Mouse (Mus musculus) heart, embryonic 11.5 days (tissue): ENCODE results near the gene Ccm2. TPM values are rescaled to one million over a fixed set of nuclear protein-coding genes. Genes with fewer than 3 reads are reported as not detected.

Experiments
- ATAC-seq: fragments of 200-750 bp; cut with Nextera tagmentation; replicated peaks from 2 replicates; pipeline ENCODE4 v1.8.0; 2017; ENCODE audit warnings: moderate library complexity; ENCODE audit not compliant: insufficient number of reproducible peaks, low FRiP score, low TSS enrichment
- H3K27ac ChIP-seq: fragments of 300-500 bp; sonication (generic); 2 replicates; pipeline ENCODE4 v1.5.1; 2014; ENCODE audit warnings: mild to moderate bottlenecking, low read depth, low read length
- H3K27me3 ChIP-seq: fragments of 300-500 bp; sonication (generic); 2 replicates; pipeline ENCODE4 v1.6.1; 2014; ENCODE audit warnings: mild to moderate bottlenecking, low read length, mixed read lengths; ENCODE audit not compliant: control insufficient read depth, insufficient read depth
- H3K36me3 ChIP-seq: fragments of 300-500 bp; sonication (generic); 2 replicates; pipeline ENCODE4 v1.6.1; 2014; ENCODE audit warnings: mild to moderate bottlenecking, low read length, moderate library complexity, mixed read lengths; ENCODE audit not compliant: control insufficient read depth, insufficient read depth
- H3K4me1 ChIP-seq: fragments of 300-500 bp; sonication (generic); 2 replicates; pipeline ENCODE4 v1.6.1; 2014; ENCODE audit warnings: low read length; ENCODE audit not compliant: control insufficient read depth, insufficient read depth
- H3K4me2 ChIP-seq: fragments of 300-500 bp; sonication (generic); 2 replicates; pipeline ENCODE4 v1.6.1; 2014; ENCODE audit warnings: mild to moderate bottlenecking, moderate library complexity
- H3K4me3 ChIP-seq: fragments of 300-500 bp; sonication (generic); 2 replicates; pipeline ENCODE4 v1.5.1; 2014; ENCODE audit warnings: low read depth, low read length
- H3K9ac ChIP-seq: fragments of 300-500 bp; sonication (generic); 2 replicates; pipeline ENCODE4 v1.6.1; 2014; ENCODE audit warnings: mild to moderate bottlenecking, low read depth, low read length, moderate library complexity
- H3K9me3 ChIP-seq: fragments of 300-500 bp; sonication (generic); replicated peaks from 2 replicates; pipeline ENCODE4 v1.6.1; 2016; ENCODE audit warnings: low read length; ENCODE audit not compliant: control insufficient read depth
- WGBS: fragments of 180-500 bp; shearing (Covaris S2); extraction: QIAGEN DNeasy Blood & Tissue Kit; methylation state at CpG from one replicate; pipeline ENCODE4 v1.1.7; 2014; ENCODE audit not compliant: insufficient replicate concordance; 5-methylcytosine and 5-hydroxymethylcytosine counted together
- polyA plus RNA-seq: library from polyadenylated mRNA; unstranded; fragments of >200 nt; fragmentation: Nextera tagmentation; extraction: Ambion mirVana; gene quantifications from 2 replicates; pipeline ENCODE4 v1.2.1, GENCODE M21; 2014

Gene Ccm2
- polyA plus RNA-seq, 1 experiment from 2014 or later: 62.9 TPM

- H3K27ac ChIP-seq: no peak overlapping the region
- no peak overlapping the region for H3K4me3 ChIP-seq
- H3K9me3 ChIP-seq: no peaks in the 10 kb centered on the region
- H3K36me3 ChIP-seq: no peaks in the 10 kb centered on the region
- H3K4me1 ChIP-seq: no peaks in the 10 kb centered on the region
- H3K27me3 ChIP-seq: no peaks in the 10 kb centered on the region
- no peak overlapping the region for H3K9ac ChIP-seq
- no peak for ATAC-seq
- 65% methylated on average over 8 of the region's 8 CpGs for WGBS
- no peak overlapping the region for H3K4me2 ChIP-seq
Observed at GRCm38 (mm10) chr11:6636150-6636549, 89.5 kb downstream of the Ccm2 start.

- Histone ChIP-seq H3K27ac (no peak within 1 kb of the TSS), H3K4me1 (no peaks in the 10 kb centered on the region), H3K9me3 (no peaks in the 10 kb centered on the region), H3K4me2 (no peak within 1 kb of the TSS), H3K36me3 (no peaks in the 10 kb centered on the region), H3K4me3 (no peak within 1 kb of the TSS), H3K27me3 (no peaks in the 10 kb centered on the region), H3K9ac (no peak within 1 kb of the TSS)
- no peak for ATAC-seq
- 82% methylated on average over 4 of the region's 4 CpGs for WGBS
Observed at GRCm38 (mm10) chr11:6638537-6638936, 91.8 kb downstream of the Ccm2 start, which contains the start of gene Wap. Wap (minus strand) TSS chr11:6638637.

- ATAC-seq: no peak
- no peak overlapping the region for H3K27ac ChIP-seq
- no peak overlapping the region for H3K4me2 ChIP-seq
- H3K4me3 ChIP-seq: no peak overlapping the region
- no peak overlapping the region for H3K9ac ChIP-seq
- no peaks in the 10 kb centered on the region for H3K4me1 ChIP-seq
- no peaks in the 10 kb centered on the region for H3K36me3 ChIP-seq
- H3K27me3 ChIP-seq: no peaks in the 10 kb centered on the region
- 63% methylated on average over 6 of the region's 6 CpGs for WGBS
- H3K9me3 ChIP-seq: no peaks in the 10 kb centered on the region
Observed at GRCm38 (mm10) chr11:6639072-6639471, 92.4 kb downstream of the Ccm2 start.

GRCm38 (mm10) chr11:6644566-6644965 lies 97.9 kb downstream of the Ccm2 start:
- H3K4me2 ChIP-seq: no peak overlapping the region
- 71% methylated on average over 6 of the region's 6 CpGs for WGBS
- H3K9ac ChIP-seq: no peak overlapping the region
- no peaks in the 10 kb centered on the region for H3K36me3 ChIP-seq
- no peaks in the 10 kb centered on the region for H3K27me3 ChIP-seq
- H3K4me1 ChIP-seq: no peaks in the 10 kb centered on the region
- H3K4me3 ChIP-seq: no peak overlapping the region
- H3K27ac ChIP-seq: no peak overlapping the region
- H3K9me3 ChIP-seq: no peaks in the 10 kb centered on the region
- ATAC-seq: no peak

Other genes with a start within 250 kb of the Ccm2 start
- 6.8 and 7.9 TPM in 2 replicates for gene Zmiz2, start 157.8 kb upstream of the Ccm2 start, polyA plus RNA-seq
- gene Ppia, start 131.4 kb upstream of the Ccm2 start, polyA plus RNA-seq: 4,475 and 4,598 TPM in 2 replicates
- gene H2afv, start 102.4 kb upstream of the Ccm2 start, polyA plus RNA-seq: 353 and 356 TPM in 2 replicates
- 22.3 and 25.5 TPM in 2 replicates for gene Purb, start 71.0 kb upstream of the Ccm2 start, polyA plus RNA-seq
- 0.72 and 0.90 TPM in 2 replicates for gene Myo1g, start 25.9 kb upstream of the Ccm2 start, polyA plus RNA-seq
- 1.3 TPM in 2 replicates for gene Nacad, start 59.2 kb downstream of the Ccm2 start, polyA plus RNA-seq
- gene Tbrg4, start 79.2 kb downstream of the Ccm2 start, polyA plus RNA-seq: 43.7 and 45.8 TPM in 2 replicates
- gene Wap, start 91.8 kb downstream of the Ccm2 start, polyA plus RNA-seq: not detected in 2 replicates
- 1.4 and 1.7 TPM in 2 replicates for gene Ramp3, start 111.6 kb downstream of the Ccm2 start, polyA plus RNA-seq